Mouse (Mus musculus): ENCODE measurements around the gene Catsper3. TPM values are rescaled to one million over a fixed set of nuclear protein-coding genes. Genes with fewer than 3 reads are reported as not detected.

Gene Catsper3
- polyA plus RNA-seq (2015; fragmentation: Nextera tagmentation; extraction: Ambion mirVana), result 0.17 TPM in 1 of 2 replicates, not detected in the other

GRCm38 (mm10) chr13:55784268-55784667, at the start of gene Catsper3:
TSS of gene Catsper3 (plus strand) at chr13:55784568.
- no peak within 1 kb of the TSS for H3K4me3 ChIP-seq (replicated peaks)

DNA sequence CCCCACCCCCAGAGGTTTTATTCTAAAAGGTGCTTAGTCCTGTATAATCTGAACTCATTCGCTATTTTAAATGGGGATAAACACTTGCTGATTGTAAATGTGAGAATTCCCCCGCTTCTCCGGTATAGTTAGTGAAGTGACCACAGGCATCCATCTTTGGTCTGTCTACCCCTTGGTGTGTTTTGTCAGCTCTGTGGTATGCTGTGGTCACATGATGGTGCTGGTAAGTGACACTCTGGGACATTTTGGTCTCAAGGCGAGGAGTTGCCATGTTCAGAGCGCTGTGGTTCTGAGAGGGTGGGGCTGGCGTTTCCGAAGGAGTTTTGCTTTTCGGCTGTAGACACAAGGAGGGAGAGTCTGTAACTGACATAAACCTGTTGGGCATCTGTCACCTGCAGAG, 46.5 kb upstream of the Catsper3 start:
- H3K27ac ChIP-seq (replicated peaks), result no peak overlapping the region
- H3K4me3 ChIP-seq (replicated peaks), result no peak overlapping the region
- H3K36me3 ChIP-seq, result no peaks in the 10 kb centered on the region
- H3K27me3 ChIP-seq, result no peaks in the 10 kb centered on the region
- ATAC-seq (ENCODE audit: insufficient number of reproducible peaks, low FRiP score, low TSS enrichment, low read depth), result no peak
- H3K4me1 ChIP-seq, result no peaks in the 10 kb centered on the region
- H3K9me3 ChIP-seq (replicated peaks), result no peaks in the 10 kb centered on the region
- no peak overlapping the region for H3K9ac ChIP-seq
- 83% methylated on average over 8 of the region's 8 CpGs for WGBS
- no peak overlapping the region for H3K4me2 ChIP-seq (replicated peaks)

More at GRCm38 (mm10) chr13:55784268-55784667, at the start of gene Catsper3:
- H3K27me3 ChIP-seq, result no peaks in the 10 kb centered on the region
- no peak within 1 kb of the TSS for H3K27ac ChIP-seq (replicated peaks)
- H3K9ac ChIP-seq, result no peak within 1 kb of the TSS
- H3K4me1 ChIP-seq, result no peaks in the 10 kb centered on the region
- ATAC-seq (ENCODE audit: insufficient number of reproducible peaks, low FRiP score, low TSS enrichment, low read depth), result no peak
- 75% methylated on average over 3 of the region's 3 CpGs for WGBS
- no peaks in the 10 kb centered on the region for H3K36me3 ChIP-seq
- H3K4me2 ChIP-seq (replicated peaks), result no peak within 1 kb of the TSS
- H3K9me3 ChIP-seq (replicated peaks), result no peaks in the 10 kb centered on the region

DNA sequence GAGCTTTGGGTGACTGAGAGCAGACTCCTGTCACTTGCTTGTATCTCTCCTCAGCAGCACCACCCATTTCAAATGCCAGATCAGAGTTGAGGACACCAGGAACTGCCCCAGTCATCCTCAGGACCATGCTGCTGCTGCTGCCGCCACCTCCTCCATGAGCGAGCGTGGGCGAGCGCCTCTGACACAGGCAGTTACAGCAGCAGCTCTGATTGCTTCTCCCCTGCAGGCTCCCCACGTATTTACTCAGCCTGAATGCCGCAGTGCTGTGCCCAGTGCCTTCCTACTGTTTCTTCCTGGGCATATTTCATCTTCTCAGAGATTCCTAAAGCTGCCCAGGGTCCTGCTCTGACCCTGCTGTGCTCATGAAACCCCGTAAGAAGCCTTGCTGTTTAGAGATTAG, 42.1 kb upstream of the Catsper3 start:
- WGBS, result 67% methylated on average over 8 of the region's 8 CpGs
- no peak overlapping the region for H3K9ac ChIP-seq
- no peaks in the 10 kb centered on the region for H3K27me3 ChIP-seq
- no peak overlapping the region for H3K4me3 ChIP-seq (replicated peaks)
- no peak overlapping the region for H3K4me2 ChIP-seq (replicated peaks)
- no peaks in the 10 kb centered on the region for H3K9me3 ChIP-seq (replicated peaks)
- peaks cover 4% of the 10 kb centered on the region for H3K4me1 ChIP-seq
- no peak for ATAC-seq (ENCODE audit: insufficient number of reproducible peaks, low FRiP score, low TSS enrichment, low read depth)
- no peak overlapping the region for H3K27ac ChIP-seq (replicated peaks)
- H3K36me3 ChIP-seq, result no peaks in the 10 kb centered on the region

DNA sequence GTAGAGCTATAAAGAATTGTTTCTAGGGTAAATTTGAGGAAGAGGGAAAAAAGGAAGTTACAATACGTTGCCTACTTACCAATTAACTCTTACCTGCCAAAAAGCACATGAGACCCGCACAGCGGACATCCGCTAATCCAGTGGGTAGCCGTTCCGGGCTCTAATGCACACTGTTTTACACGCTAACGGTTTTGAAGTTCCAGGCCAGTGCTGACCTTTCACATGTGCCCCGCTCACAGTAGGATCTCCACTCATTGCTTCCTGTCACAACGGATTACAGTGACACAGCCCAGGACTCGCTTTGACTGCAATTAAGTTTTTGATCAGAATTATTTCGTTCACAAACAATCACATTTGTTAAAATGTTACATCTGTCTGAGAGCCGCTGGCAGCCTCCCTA, 30.0 kb upstream of the Catsper3 start:
- Histone ChIP-seq H3K4me1 (peaks cover 10% of the 10 kb centered on the region), H3K4me2 (replicated peaks) (no peak overlapping the region), H3K4me3 (replicated peaks) (no peak overlapping the region), H3K27me3 (no peaks in the 10 kb centered on the region), H3K27ac (replicated peaks) (no peak overlapping the region), H3K9ac (no peak overlapping the region), H3K9me3 (replicated peaks) (no peaks in the 10 kb centered on the region), H3K36me3 (no peaks in the 10 kb centered on the region)
- no peak for ATAC-seq (ENCODE audit: insufficient number of reproducible peaks, low FRiP score, low TSS enrichment, low read depth)
- 55% methylated on average over 13 of the region's 13 CpGs for WGBS

DNA sequence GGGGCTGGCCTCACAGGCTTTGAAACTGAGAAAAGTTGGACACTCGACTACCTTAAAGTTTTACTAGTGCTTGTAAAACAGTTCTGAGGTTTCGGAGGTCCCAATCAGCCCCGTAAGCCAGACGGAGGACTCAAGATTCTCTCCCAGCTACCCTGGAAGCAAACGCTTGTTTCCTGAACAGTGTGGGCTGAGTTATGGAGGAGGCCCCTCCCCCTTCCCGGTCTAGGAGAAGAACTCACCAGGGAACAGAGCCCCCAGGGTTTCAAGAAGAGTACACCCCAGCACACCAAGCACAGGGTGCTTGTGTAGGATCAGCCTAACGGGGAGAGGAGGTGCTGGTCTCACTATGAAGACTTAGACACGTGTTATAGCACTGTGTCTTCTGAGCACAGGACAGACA, 27.6 kb upstream of the Catsper3 start:
- no peaks in the 10 kb centered on the region for H3K36me3 ChIP-seq
- H3K4me2 ChIP-seq (replicated peaks), result peak overlapping the region; percentile 32; the same call in 1 of the 2 replicates
- 24% methylated on average over 8 of the region's 8 CpGs for WGBS
- H3K4me1 ChIP-seq, result peaks cover 21% of the 10 kb centered on the region
- no peaks in the 10 kb centered on the region for H3K9me3 ChIP-seq (replicated peaks)
- H3K4me3 ChIP-seq (replicated peaks), result peak overlapping the region; percentile 7; the same call in 1 of the 2 replicates
- no peak overlapping the region for H3K9ac ChIP-seq
- ATAC-seq (ENCODE audit: insufficient number of reproducible peaks, low FRiP score, low TSS enrichment, low read depth), result peak; percentile 56; the same call in 1 of the 2 replicates
- H3K27ac ChIP-seq (replicated peaks), result 0 out of 2 replicates have a peak overlapping the region, but pooled peaks have one; percentile 28
- no peaks in the 10 kb centered on the region for H3K27me3 ChIP-seq

DNA sequence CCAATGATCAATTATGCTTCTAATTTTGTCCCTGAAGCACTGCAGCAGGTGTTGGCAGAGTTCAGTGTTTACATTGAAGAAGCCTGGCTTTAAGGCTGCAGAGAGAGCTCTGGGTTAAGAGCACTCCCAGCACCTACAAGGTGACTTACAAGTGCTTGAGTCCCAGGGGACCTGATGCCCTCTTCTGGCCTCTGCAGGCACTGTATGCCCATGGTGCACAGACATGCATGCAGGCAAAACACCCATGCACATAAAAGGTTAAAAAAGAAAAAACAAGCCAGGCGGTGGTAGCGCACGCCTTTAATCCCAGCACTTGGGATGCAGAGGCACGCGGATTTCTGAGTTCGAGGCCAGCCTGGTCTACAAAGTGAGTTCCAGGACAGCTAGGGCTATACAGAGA, 26.7 kb upstream of the Catsper3 start:
- 73% methylated on average over 6 of the region's 6 CpGs for whole genome bisulfite sequencing
- peaks cover 21% of the 10 kb centered on the region for H3K4me1 ChIP-seq

GRCm38 (mm10) chr13:55760576-55760975, 23.8 kb upstream of the Catsper3 start:
- WGBS, result 40% methylated on average over 10 of the region's 10 CpGs
- Histone ChIP-seq H3K9me3 (replicated peaks) (no peaks in the 10 kb centered on the region), H3K27ac (replicated peaks) (peak overlapping the region; percentile 58), H3K27me3 (0 out of 2 replicates have a peak, but pooled peaks cover 2% of the 10 kb centered on the region), H3K4me1 (peaks cover 21% of the 10 kb centered on the region), H3K36me3 (no peaks in the 10 kb centered on the region), H3K4me2 (replicated peaks) (no peak overlapping the region), H3K4me3 (replicated peaks) (no peak overlapping the region), H3K9ac (no peak overlapping the region)
- ATAC-seq (ENCODE audit: insufficient number of reproducible peaks, low FRiP score, low TSS enrichment, low read depth), result no peak

More for the DNA sequence above, 26.7 kb upstream of the Catsper3 start:
- no peak overlapping the region for H3K27ac ChIP-seq (replicated peaks)
- H3K4me2 ChIP-seq (replicated peaks), result no peak overlapping the region
- no peaks in the 10 kb centered on the region for H3K36me3 ChIP-seq
- H3K27me3 ChIP-seq, result no peaks in the 10 kb centered on the region
- H3K9ac ChIP-seq, result no peak overlapping the region
- ATAC-seq (ENCODE audit: insufficient number of reproducible peaks, low FRiP score, low TSS enrichment, low read depth), result no peak
- H3K9me3 ChIP-seq (replicated peaks), result no peaks in the 10 kb centered on the region
- no peak overlapping the region for H3K4me3 ChIP-seq (replicated peaks)

GRCm38 (mm10) chr13:55761486-55761885, 22.9 kb upstream of the Catsper3 start:
- 49% methylated on average over 10 of the region's 10 CpGs for WGBS
- H3K27me3 ChIP-seq, result 0 out of 2 replicates have a peak, but pooled peaks cover 2% of the 10 kb centered on the region
- H3K4me3 ChIP-seq (replicated peaks), result no peak overlapping the region
- peak overlapping the region; percentile 58; the same call in 1 of the 2 replicates for H3K27ac ChIP-seq (replicated peaks)
- peaks cover 19% of the 10 kb centered on the region for H3K4me1 ChIP-seq
- no peaks in the 10 kb centered on the region for H3K36me3 ChIP-seq
- H3K4me2 ChIP-seq (replicated peaks), result no peak overlapping the region
- H3K9me3 ChIP-seq (replicated peaks), result no peaks in the 10 kb centered on the region
- no peak overlapping the region for H3K9ac ChIP-seq
- no peak for ATAC-seq (ENCODE audit: insufficient number of reproducible peaks, low FRiP score, low TSS enrichment, low read depth)

- H3K27ac ChIP-seq (replicated peaks), result no peak overlapping the region
- no peak overlapping the region for H3K4me2 ChIP-seq (replicated peaks)
- H3K4me3 ChIP-seq (replicated peaks), result no peak overlapping the region
- H3K36me3 ChIP-seq, result no peaks in the 10 kb centered on the region; the same call in 1 of the 2 replicates
- ATAC-seq (ENCODE audit: insufficient number of reproducible peaks, low FRiP score, low TSS enrichment, low read depth), result no peak
- H3K9ac ChIP-seq, result no peak overlapping the region
- no peaks in the 10 kb centered on the region for H3K9me3 ChIP-seq (replicated peaks)
- no peaks in the 10 kb centered on the region for H3K4me1 ChIP-seq
- no peaks in the 10 kb centered on the region for H3K27me3 ChIP-seq
- 78% methylated on average over 7 of the region's 7 CpGs for whole genome bisulfite sequencing
Observed at GRCm38 (mm10) chr13:55774352-55774751, 10.0 kb upstream of the Catsper3 start.

GRCm38 (mm10) chr13:55775056-55775455, 9.3 kb upstream of the Catsper3 start:
- Histone ChIP-seq H3K36me3 (no peaks in the 10 kb centered on the region; the same call in 1 of the 2 replicates), H3K9me3 (replicated peaks) (no peaks in the 10 kb centered on the region), H3K4me1 (no peaks in the 10 kb centered on the region), H3K9ac (no peak overlapping the region), H3K4me3 (replicated peaks) (no peak overlapping the region), H3K4me2 (replicated peaks) (no peak overlapping the region), H3K27me3 (no peaks in the 10 kb centered on the region), H3K27ac (replicated peaks) (no peak overlapping the region)
- WGBS, result 39% methylated on average over 11 of the region's 11 CpGs
- no peak for ATAC-seq (ENCODE audit: insufficient number of reproducible peaks, low FRiP score, low TSS enrichment, low read depth)

GRCm38 (mm10) chr13:55786120-55786519, 1.8 kb downstream of the Catsper3 start:
- Histone ChIP-seq H3K4me3 (replicated peaks) (no peak overlapping the region), H3K4me1 (no peaks in the 10 kb centered on the region), H3K9me3 (replicated peaks) (no peaks in the 10 kb centered on the region), H3K4me2 (replicated peaks) (no peak overlapping the region), H3K9ac (no peak overlapping the region), H3K27ac (replicated peaks) (no peak overlapping the region), H3K27me3 (no peaks in the 10 kb centered on the region), H3K36me3 (no peaks in the 10 kb centered on the region)
- WGBS, result 57% methylated on average over 11 of the region's 11 CpGs
- no peak for ATAC-seq (ENCODE audit: insufficient number of reproducible peaks, low FRiP score, low TSS enrichment, low read depth)

DNA sequence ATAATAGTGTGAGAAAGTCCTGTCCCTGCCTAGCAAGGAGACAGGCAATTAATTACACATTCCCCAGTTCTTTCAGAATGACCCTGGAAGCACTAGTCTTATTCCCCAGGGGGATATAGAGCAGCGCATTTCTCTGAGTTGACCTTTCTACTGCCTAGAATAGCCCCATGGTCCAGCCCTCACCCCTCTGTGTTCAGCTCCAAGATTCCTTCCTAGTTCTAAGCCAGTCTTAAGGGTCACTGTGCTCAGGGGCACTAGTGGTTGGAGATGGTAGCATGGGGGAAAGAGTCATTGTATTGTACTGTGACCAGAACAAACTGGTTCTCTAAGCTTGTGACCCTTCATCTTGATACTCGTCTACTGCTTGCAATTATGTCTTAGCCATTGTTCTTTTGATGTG, 16.9 kb downstream of the Catsper3 start:
- no peak for ATAC-seq (ENCODE audit: insufficient number of reproducible peaks, low FRiP score, low TSS enrichment, low read depth)
- Histone ChIP-seq H3K4me3 (replicated peaks) (no peak overlapping the region), H3K9ac (no peak overlapping the region), H3K4me1 (no peaks in the 10 kb centered on the region), H3K4me2 (replicated peaks) (no peak overlapping the region), H3K27ac (replicated peaks) (no peak overlapping the region), H3K9me3 (replicated peaks) (no peaks in the 10 kb centered on the region), H3K27me3 (no peaks in the 10 kb centered on the region), H3K36me3 (no peaks in the 10 kb centered on the region)
- 46% methylated on average over 2 of the region's 2 CpGs for WGBS

All from embryonic facial prominence, embryonic 15.5 days (tissue).